In the genomic region with DNA sequence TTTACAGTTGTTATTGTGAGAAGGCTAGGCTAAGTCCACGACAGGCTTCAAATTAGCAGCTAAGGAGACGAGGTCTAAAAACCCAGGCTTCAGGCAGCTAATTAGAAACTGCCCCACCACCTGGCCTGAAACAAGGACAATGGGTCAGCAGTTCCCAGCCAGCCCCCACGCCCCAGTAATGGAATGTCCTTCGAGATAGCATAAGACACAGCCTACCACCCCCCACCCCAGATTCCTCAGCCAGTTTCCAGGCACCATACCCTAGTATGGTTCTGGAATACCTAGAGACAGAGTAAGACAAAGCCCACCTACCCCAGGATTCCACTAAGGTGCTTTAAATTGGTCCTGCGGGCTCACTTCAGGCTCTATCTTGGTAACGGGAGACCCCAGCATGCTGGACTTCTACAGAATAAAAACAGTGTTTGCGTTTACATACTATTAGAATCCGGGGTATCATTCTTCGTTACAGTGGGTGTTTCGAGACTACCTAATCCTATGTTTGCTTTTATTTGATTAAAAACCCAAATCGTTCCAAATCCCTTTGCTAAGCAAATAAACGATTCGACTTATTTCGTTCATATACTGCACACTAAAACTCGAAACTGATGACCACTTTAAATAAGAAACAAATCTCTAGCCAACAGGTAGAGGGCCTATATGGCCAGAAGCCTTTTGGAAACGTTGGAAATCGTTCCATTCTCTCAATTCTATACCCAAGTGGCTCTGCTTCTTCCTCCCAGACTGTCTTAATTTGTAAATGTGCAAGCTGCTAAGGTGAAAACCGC, we compare ENCODE assay signal across 8 mouse cellular contexts. TPM values are rescaled to one million over a fixed set of nuclear protein-coding genes. Genes with fewer than 3 reads are reported as not detected.
A peak's percentile ranks its signal among the peaks of the same experiment; 100 is the strongest.
DNase-seq lines count a peak whose midpoint lies in the region; ATAC-seq and TF ChIP-seq lines count a peak whose summit lies in the region.

No protein-coding gene starts in this region.

- H3K9me3 ChIP-seq in heart, embryonic 12.5 days (replicated peaks), result no peaks in the 10 kb centered on the region
- no peaks in the 10 kb centered on the region for H3K9me3 ChIP-seq in midbrain, embryonic 11.5 days (ENCODE audit: control insufficient read depth, low read length)

- DNase-seq in heart, adult 2 months, result peak in 1 of 2 experiments; percentile 31
- no peak for DNase-seq in heart, postnatal 25 days (ENCODE audit: low spot score)
- peak; percentile 27 to 37 for DNase-seq in cerebellum, adult 2 months
- peak; percentile 51 for DNase-seq in kidney, postnatal 14 days
- DNase-seq in midbrain, embryonic 11.5 days (ENCODE audit: low spot score, missing footprints), result peak; percentile 96
- DNase-seq in B cell, adult 2 months, result no peak
- DNase-seq in natural killer cell, adult 2 months (ENCODE audit: low spot score in 2 of 2), result no peak

- TF ChIP-seq POLR2A in heart, adult 2 months (IDR thresholded peaks at IDR 0.05; ENCODE audit: insufficient read depth, low read depth, low read length), result no peak
- no peak for TF ChIP-seq POLR2A in cerebellum, adult 2 months (IDR thresholded peaks at IDR 0.05; ENCODE audit: borderline replicate concordance, insufficient read depth, low read length)

- peaks cover 22% of the 10 kb centered on the region for H3K36me3 ChIP-seq in heart, adult 2 months (ENCODE audit: control insufficient read depth, insufficient read depth, low read length)
- peaks cover 13% of the 10 kb centered on the region for H3K36me3 ChIP-seq in heart, embryonic 12.5 days
- peaks cover 6% of the 10 kb centered on the region; the same call in 1 of the 2 replicates for H3K36me3 ChIP-seq in midbrain, embryonic 11.5 days (ENCODE audit: control insufficient read depth, insufficient read depth, low read length)

- H3K79me2 ChIP-seq in heart, adult 2 months (replicated peaks; ENCODE audit: control insufficient read depth, insufficient read depth, low read length), result 0 out of 2 replicates have a peak, but pooled peaks cover 2% of the 10 kb centered on the region

- TF ChIP-seq CTCF in heart, adult 2 months (IDR thresholded peaks at IDR 0.05), result no peak
- TF ChIP-seq CTCF in cerebellum, adult 2 months (IDR thresholded peaks at IDR 0.05; ENCODE audit: borderline replicate concordance, insufficient read depth, low read depth, low read length), result no peak

- peak overlapping the region; percentile 93 for H3K4me3 ChIP-seq in heart, adult 2 months
- H3K4me3 ChIP-seq in cerebellum, adult 2 months (replicated peaks; ENCODE audit: insufficient read depth, low read depth, low read length), result peak overlapping the region; percentile 89
- peak overlapping the region; percentile 99 for H3K4me3 ChIP-seq in heart, embryonic 12.5 days
- H3K4me3 ChIP-seq in midbrain, embryonic 11.5 days (ENCODE audit: low read depth, low read length), result peak overlapping the region; percentile 98

- ATAC-seq in heart, embryonic 12.5 days (ENCODE audit: insufficient number of reproducible peaks, low FRiP score), result 0 out of 2 replicates have a peak, but pooled peaks have one; percentile 15
- ATAC-seq in midbrain, embryonic 11.5 days (ENCODE audit: low FRiP score), result no peak

- intact Hi-C loops in heart, adult 2 months (cut with DNase I), result loop anchor here (1.0 to 2.0 kb wide), 2 partner anchors 25 to 45 kb away; no protein-coding TSS in a partner anchor
- intact Hi-C loops in heart, postnatal 25 days (cut with DNase I), result loop anchor here (2.0 to 5.0 kb wide), 3 partner anchors 47 to 124 kb away; a partner anchor contains a TSS

- peak overlapping the region; percentile 81 for H3K4me2 ChIP-seq in heart, embryonic 12.5 days
- peak overlapping the region; percentile 58 for H3K4me2 ChIP-seq in midbrain, embryonic 11.5 days

- H3K27ac ChIP-seq in heart, adult 2 months, result peak overlapping the region; percentile 99
- peak overlapping the region; percentile 93 for H3K27ac ChIP-seq in cerebellum, adult 2 months (ENCODE audit: insufficient read depth, low read length)
- peak overlapping the region; percentile 99 for H3K27ac ChIP-seq in heart, embryonic 12.5 days (ENCODE audit: poor library complexity, severe bottlenecking)
- H3K27ac ChIP-seq in midbrain, embryonic 11.5 days (ENCODE audit: low read depth, low read length), result peak overlapping the region; percentile 96

- H3K27me3 ChIP-seq in heart, adult 2 months (ENCODE audit: control insufficient read depth, insufficient read depth, low read length), result no peaks in the 10 kb centered on the region
- no peaks in the 10 kb centered on the region for H3K27me3 ChIP-seq in cerebellum, adult 2 months (ENCODE audit: control insufficient read depth, insufficient read depth, low read length)
- H3K27me3 ChIP-seq in heart, embryonic 12.5 days (replicated peaks), result no peaks in the 10 kb centered on the region
- no peaks in the 10 kb centered on the region for H3K27me3 ChIP-seq in midbrain, embryonic 11.5 days (ENCODE audit: control insufficient read depth, insufficient read depth, low read length)

- H3K9ac ChIP-seq in heart, adult 2 months (ENCODE audit: low read depth, low read length), result peak overlapping the region; percentile 84
- peak overlapping the region; percentile 96 for H3K9ac ChIP-seq in heart, embryonic 12.5 days
- H3K9ac ChIP-seq in midbrain, embryonic 11.5 days (ENCODE audit: low read length), result peak overlapping the region; percentile 95

- 4% methylated on average over 18 of the region's 18 CpGs for WGBS in heart, adult 2 months
- WGBS in cerebellum, adult 2 months, result 6% methylated on average over 18 of the region's 18 CpGs
- WGBS in heart, embryonic 12.5 days, result 3% methylated on average over 18 of the region's 18 CpGs
- 2% methylated on average over 18 of the region's 18 CpGs for WGBS in midbrain, embryonic 11.5 days

- H3K4me1 ChIP-seq in heart, adult 2 months (ENCODE audit: control insufficient read depth, insufficient read depth, low read length), result peaks cover 7% of the 10 kb centered on the region
- no peaks in the 10 kb centered on the region for H3K4me1 ChIP-seq in cerebellum, adult 2 months (ENCODE audit: control insufficient read depth, insufficient read depth, low read length)
- H3K4me1 ChIP-seq in heart, embryonic 12.5 days (replicated peaks), result peaks cover 18% of the 10 kb centered on the region
- peaks cover 13% of the 10 kb centered on the region; the same call in 1 of the 2 replicates for H3K4me1 ChIP-seq in midbrain, embryonic 11.5 days (ENCODE audit: control insufficient read depth, insufficient read depth, low read length)

- TF ChIP-seq EP300 in heart, adult 2 months (IDR thresholded peaks at IDR 0.05; ENCODE audit: insufficient read depth, low read depth, low read length), result no peak

RNA-seq across cellular contexts. Expression of a gene that starts 1.0 kb away (rescaled TPM):
- total RNA-seq in heart, adult 2 months (2021), result 100 to 1,000 TPM; 177 to 180 TPM
- polyA plus RNA-seq in heart, adult 2 months (2012; rRNA removed), result 18.5 and 44.9 TPM in 2 replicates
- total RNA-seq in heart, postnatal 25 days (2021), result 100 to 1,000 TPM; 159 to 193 TPM
- polyA plus RNA-seq in cerebellum, adult 2 months (2012; rRNA removed), result 252 and 264 TPM in 2 replicates
- 221 and 233 TPM in 2 replicates for polyA plus RNA-seq in heart, embryonic 12.5 days (2016; fragmentation: Nextera tagmentation; extraction: Ambion mirVana)
- polyA plus RNA-seq in midbrain, embryonic 11.5 days (2014; fragmentation: Nextera tagmentation; extraction: Ambion mirVana), result 310 and 336 TPM in 2 replicates

RNA-seq across cellular contexts. Expression of a gene that starts 46.3 kb away (rescaled TPM):
- total RNA-seq in heart, adult 2 months (2021), result 10 to 100 TPM; 56.2 to 67.1 TPM
- 36.5 and 52.4 TPM in 2 replicates for polyA plus RNA-seq in heart, adult 2 months (2012; rRNA removed)
- total RNA-seq in heart, postnatal 25 days (2021), result 10 to 100 TPM; 56.8 to 72.0 TPM
- 18.6 and 19.6 TPM in 2 replicates for polyA plus RNA-seq in cerebellum, adult 2 months (2012; rRNA removed)
- polyA plus RNA-seq in heart, embryonic 12.5 days (2016; fragmentation: Nextera tagmentation; extraction: Ambion mirVana), result 47.9 and 48.8 TPM in 2 replicates
- polyA plus RNA-seq in midbrain, embryonic 11.5 days (2014; fragmentation: Nextera tagmentation; extraction: Ambion mirVana), result 27.0 and 31.8 TPM in 2 replicates

Comparison
In these comparisons a context has a peak if more than half of its experiments do, and no peak if none do; other contexts are left out.
1. DNase-seq: peak in cerebellum, adult 2 months (2 of 2), kidney, postnatal 14 days (single experiment) and midbrain, embryonic 11.5 days (single experiment); none in heart, postnatal 25 days (single experiment), B cell, adult 2 months (0 of 2) and natural killer cell, adult 2 months (0 of 2).
2. Peak in every context shown above with its lines, with median percentiles within 50 percentile points of each other: H3K27ac ChIP-seq, H3K4me3 ChIP-seq and H3K9ac ChIP-seq.